Mouse (Mus musculus) lung, embryonic 16.5 days (tissue): ENCODE measurements at regions not wholly inside any gene's neighbourhood (a gene's known extent, or its start where the extent isn't known, plus 50 kb on each side); places are given as distances from the start of the nearest gene placed in this dataset.
A peak's percentile ranks its signal among the peaks of the same experiment; 100 is the strongest.

Experiments used
- ATAC-seq: fragments of 200-750 bp; cut with Nextera tagmentation; 2 replicates; pipeline ENCODE4 v1.8.0; 2017; ENCODE audit warnings: low read depth, mild to moderate bottlenecking, moderate library complexity
- H3K27ac ChIP-seq: fragments of 300-500 bp; sonication (generic); 2 replicates; pipeline ENCODE4 v1.5.1; 2014; ENCODE audit warnings: mild to moderate bottlenecking, control low read depth, low read length
- H3K27me3 ChIP-seq: fragments of 300-500 bp; sonication (generic); 2 replicates; pipeline ENCODE4 v1.6.1; 2014; ENCODE audit warnings: low read depth, low read length, mixed read lengths; ENCODE audit not compliant: control insufficient read depth, insufficient read depth
- H3K36me3 ChIP-seq: fragments of 300-500 bp; sonication (generic); 2 replicates; pipeline ENCODE4 v1.6.1; 2014; ENCODE audit warnings: low read length; ENCODE audit not compliant: control insufficient read depth, insufficient read depth
- H3K4me1 ChIP-seq: fragments of 300-500 bp; sonication (generic); replicated peaks from 2 replicates; pipeline ENCODE4 v1.6.1; 2014; ENCODE audit warnings: low read length, mixed read lengths; ENCODE audit not compliant: control insufficient read depth, insufficient read depth
- H3K4me2 ChIP-seq: fragments of 300-500 bp; sonication (generic); 2 replicates; pipeline ENCODE4 v1.6.1; 2014; ENCODE audit warnings: low read depth, low read length, control low read depth
- H3K4me3 ChIP-seq: fragments of 300-500 bp; sonication (generic); 2 replicates; pipeline ENCODE4 v1.5.1; 2014; ENCODE audit warnings: mild to moderate bottlenecking, low read length, control low read depth
- H3K9ac ChIP-seq: fragments of 300-500 bp; sonication (generic); 2 replicates; pipeline ENCODE4 v1.6.1; 2014; ENCODE audit warnings: low read length, control low read depth
- H3K9me3 ChIP-seq: fragments of 300-500 bp; sonication (generic); 2 replicates; pipeline ENCODE4 v1.6.1; 2016; ENCODE audit warnings: low read length; ENCODE audit not compliant: control insufficient read depth
- WGBS: fragments of 180-500 bp; shearing (Covaris S2); extraction: QIAGEN DNeasy Blood & Tissue Kit; methylation state at CpG from one replicate; pipeline ENCODE4 v1.1.7; 2014; 5-methylcytosine and 5-hydroxymethylcytosine counted together

DNA sequence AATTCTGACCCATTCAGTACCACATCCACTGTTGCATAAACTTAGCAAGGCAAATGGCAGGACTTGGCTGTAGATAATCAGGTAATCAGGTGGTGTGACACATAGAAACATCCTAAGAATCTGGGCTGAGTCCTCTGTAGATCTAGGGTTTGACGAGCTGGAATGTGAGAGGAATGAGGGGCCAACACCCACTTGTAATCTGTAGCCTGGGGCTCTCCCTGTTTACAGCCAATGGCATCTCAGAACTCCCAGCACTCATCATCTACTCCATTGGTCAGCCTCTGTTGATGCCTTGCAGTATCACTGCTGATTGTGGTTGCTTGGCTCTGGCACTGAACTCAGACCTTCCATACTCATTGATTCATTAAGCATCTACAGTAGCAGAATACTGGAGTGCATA lies 460.7 kb downstream of the Tns1 start:
- no peaks in the 10 kb centered on the region; the same call in 1 of the 2 replicates for H3K4me1 ChIP-seq
- H3K9ac ChIP-seq, result no peak overlapping the region
- H3K36me3 ChIP-seq, result no peaks in the 10 kb centered on the region
- H3K4me3 ChIP-seq, result no peak overlapping the region
- H3K4me2 ChIP-seq, result no peak overlapping the region
- WGBS, result 42% methylated on average over 1 of the region's 1 CpGs
- ATAC-seq, result no peak
- no peak overlapping the region for H3K27ac ChIP-seq
- H3K27me3 ChIP-seq, result no peaks in the 10 kb centered on the region
- H3K9me3 ChIP-seq, result no peaks in the 10 kb centered on the region

DNA sequence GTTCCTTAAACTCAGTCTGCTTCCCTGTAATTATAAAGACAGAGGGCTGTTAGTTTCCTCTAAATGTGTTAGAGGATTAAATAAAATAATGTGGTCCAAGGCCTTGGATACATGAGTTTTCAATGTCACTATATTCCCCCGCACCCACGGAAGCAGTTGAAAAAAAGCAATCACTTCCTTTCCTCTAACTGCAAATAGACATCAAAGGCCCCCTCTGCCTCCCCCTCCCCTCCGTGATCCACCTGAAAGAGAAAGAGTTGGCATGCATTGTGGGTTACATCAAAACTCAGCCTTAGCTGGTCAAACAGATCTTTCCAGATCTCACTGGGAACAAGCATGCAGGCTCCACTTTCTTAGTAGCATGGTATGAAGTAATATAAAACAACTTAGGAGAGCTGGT lies 479.2 kb downstream of the Tns1 start:
- Histone ChIP-seq H3K27me3 (no peaks in the 10 kb centered on the region), H3K27ac (no peak overlapping the region), H3K36me3 (no peaks in the 10 kb centered on the region), H3K4me2 (no peak overlapping the region), H3K9me3 (no peaks in the 10 kb centered on the region), H3K9ac (no peak overlapping the region), H3K4me3 (no peak overlapping the region), H3K4me1 (peaks cover 9% of the 10 kb centered on the region)
- 51% methylated on average over 3 of the region's 3 CpGs for WGBS
- ATAC-seq, result no peak

DNA sequence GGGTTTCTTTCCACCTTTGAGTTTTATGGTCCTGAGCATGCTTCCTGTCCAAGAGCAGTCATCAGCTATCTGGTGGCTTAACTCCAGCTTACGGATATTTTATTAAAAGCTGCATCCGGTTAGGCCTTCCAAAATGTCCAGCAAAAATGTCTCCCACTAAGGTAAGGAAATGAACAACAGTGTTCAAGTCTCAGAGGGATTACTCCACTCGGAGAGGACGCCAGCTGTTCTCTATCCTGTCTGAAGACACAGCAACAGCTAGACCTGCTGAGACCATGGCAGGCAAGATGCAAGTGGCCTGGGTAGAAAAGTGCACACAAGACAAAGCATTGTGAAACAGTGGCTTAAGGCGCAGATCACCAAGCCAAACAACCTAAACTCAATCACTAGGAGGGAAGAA lies 479.9 kb downstream of the Tns1 start:
- no peaks in the 10 kb centered on the region for H3K27me3 ChIP-seq
- WGBS, result 61% methylated on average over 5 of the region's 5 CpGs
- H3K9ac ChIP-seq, result no peak overlapping the region
- no peaks in the 10 kb centered on the region for H3K36me3 ChIP-seq
- H3K4me1 ChIP-seq, result peaks cover 9% of the 10 kb centered on the region
- H3K9me3 ChIP-seq, result no peaks in the 10 kb centered on the region
- no peak overlapping the region for H3K4me3 ChIP-seq
- H3K4me2 ChIP-seq, result no peak overlapping the region
- H3K27ac ChIP-seq, result no peak overlapping the region
- no peak for ATAC-seq

DNA sequence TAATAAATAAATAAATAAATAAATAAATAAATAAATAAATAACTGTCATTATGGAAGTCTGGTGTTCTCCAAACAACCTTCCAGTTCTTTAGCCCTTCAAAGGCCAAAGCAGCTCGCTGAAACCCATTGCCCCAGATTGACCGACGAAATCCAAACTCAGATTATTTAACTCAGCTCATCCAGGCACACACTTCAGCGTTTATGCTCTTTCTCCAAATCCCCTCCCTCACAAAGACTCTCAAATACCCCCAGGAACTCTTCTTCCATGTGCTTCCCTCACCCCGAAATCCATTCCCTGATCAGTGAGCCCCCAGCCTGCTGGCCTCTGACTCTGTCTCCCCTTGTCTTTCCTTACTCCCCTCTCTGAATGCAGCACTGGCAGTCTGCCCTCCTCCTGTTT lies 480.8 kb downstream of the Tns1 start:
- no peaks in the 10 kb centered on the region for H3K27me3 ChIP-seq
- no peak for ATAC-seq
- no peaks in the 10 kb centered on the region for H3K36me3 ChIP-seq
- H3K9ac ChIP-seq, result no peak overlapping the region
- WGBS, result 74% methylated on average over 5 of the region's 5 CpGs
- peaks cover 9% of the 10 kb centered on the region for H3K4me1 ChIP-seq
- H3K9me3 ChIP-seq, result no peaks in the 10 kb centered on the region
- H3K4me3 ChIP-seq, result no peak overlapping the region
- H3K27ac ChIP-seq, result no peak overlapping the region
- no peak overlapping the region for H3K4me2 ChIP-seq

DNA sequence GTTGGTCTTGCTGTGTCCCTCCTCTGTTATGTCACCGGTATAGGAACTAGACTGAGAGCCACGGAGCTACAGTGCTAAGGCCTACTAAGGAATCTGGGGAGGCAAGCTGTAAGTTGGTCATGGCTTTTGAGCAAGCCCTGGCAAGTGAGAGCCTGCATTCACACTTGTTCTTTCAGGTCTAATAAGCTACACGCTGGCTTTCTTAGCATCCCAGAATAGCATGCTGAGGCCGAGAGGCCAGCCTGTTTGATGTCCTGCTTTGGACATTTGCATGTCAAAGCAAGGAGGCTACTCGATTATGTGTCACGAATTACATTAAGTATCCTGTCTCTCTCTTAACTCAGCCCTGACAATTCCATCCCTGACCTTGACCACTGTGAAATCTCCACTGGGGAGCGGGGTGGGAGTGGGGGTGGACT lies 481.5 kb downstream of the Tns1 start:
- Histone ChIP-seq H3K27me3 (no peaks in the 10 kb centered on the region), H3K36me3 (no peaks in the 10 kb centered on the region), H3K27ac (no peak overlapping the region), H3K9me3 (no peaks in the 10 kb centered on the region), H3K4me3 (no peak overlapping the region), H3K4me1 (peaks cover 9% of the 10 kb centered on the region), H3K4me2 (no peak overlapping the region), H3K9ac (no peak overlapping the region)
- WGBS, result 54% methylated on average over 7 of the region's 7 CpGs
- ATAC-seq, result no peak

DNA sequence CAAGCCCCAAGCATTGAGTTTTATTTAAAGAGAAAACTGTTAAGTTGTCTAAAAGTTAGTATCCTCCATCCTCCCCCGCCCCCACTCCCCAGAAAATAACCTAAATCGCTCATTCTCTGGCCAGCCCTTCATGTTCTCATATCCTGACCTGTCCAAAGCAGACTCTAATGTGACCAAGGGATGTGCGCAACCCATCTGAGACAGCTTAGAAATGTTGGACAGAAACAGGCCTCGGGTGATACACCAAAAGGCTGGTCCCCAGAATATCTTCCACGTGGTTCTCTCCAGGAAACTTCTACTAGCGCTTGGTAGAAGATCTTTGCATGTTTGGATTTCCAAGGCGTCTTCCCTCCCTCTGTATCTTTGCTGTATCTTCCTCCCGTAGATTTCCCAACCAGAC lies 482.8 kb downstream of the Tns1 start:
- Histone ChIP-seq H3K9ac (no peak overlapping the region), H3K9me3 (no peaks in the 10 kb centered on the region), H3K36me3 (no peaks in the 10 kb centered on the region), H3K4me1 (peaks cover 9% of the 10 kb centered on the region), H3K27ac (no peak overlapping the region), H3K4me2 (no peak overlapping the region), H3K4me3 (no peak overlapping the region), H3K27me3 (no peaks in the 10 kb centered on the region)
- ATAC-seq, result no peak
- WGBS, result 88% methylated on average over 8 of the region's 8 CpGs

DNA sequence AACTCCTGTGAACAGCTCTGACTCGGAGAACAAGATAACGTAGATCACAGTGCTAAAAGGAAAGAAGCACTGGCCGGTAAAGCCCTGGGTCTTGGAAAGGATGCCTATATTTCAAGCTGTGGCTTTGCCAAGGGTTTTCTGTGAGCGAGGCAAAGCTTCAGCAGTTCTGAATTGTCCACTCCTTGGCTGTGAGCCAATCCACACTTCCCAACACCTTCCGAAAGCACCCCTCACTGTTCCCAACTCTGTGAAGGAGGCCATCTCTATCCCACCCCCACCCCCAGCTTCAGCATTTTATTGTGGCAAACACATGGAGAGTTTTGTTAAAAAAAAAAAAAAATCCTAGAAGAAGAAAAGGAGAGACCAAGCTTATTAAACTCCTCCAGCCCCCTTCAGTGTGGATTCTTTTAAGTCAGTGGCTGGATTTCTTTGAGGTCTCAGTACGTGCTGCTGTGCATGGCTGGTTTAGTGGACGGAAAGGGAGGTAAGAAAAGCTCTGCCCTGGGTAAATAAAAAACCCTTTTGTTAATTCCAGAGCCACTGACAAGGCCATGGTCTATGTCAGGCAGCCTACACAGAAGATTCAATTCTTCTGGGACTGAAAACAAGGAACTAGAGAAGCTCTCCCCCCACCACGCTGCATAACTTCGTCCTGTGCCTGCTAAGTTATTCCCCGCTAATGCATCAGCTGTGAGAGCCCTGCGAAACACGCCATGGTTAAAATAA lies 483.4 kb downstream of the Tns1 start:
- peak overlapping the region; percentile 34 for H3K4me2 ChIP-seq
- H3K36me3 ChIP-seq, result no peaks in the 10 kb centered on the region
- no peak overlapping the region for H3K9ac ChIP-seq
- no peaks in the 10 kb centered on the region for H3K27me3 ChIP-seq
- 37% methylated on average over 12 of the region's 12 CpGs for WGBS
- no peaks in the 10 kb centered on the region for H3K9me3 ChIP-seq
- ATAC-seq, result peak; percentile 35; the same call in 1 of the 2 replicates
- peaks cover 9% of the 10 kb centered on the region for H3K4me1 ChIP-seq
- H3K4me3 ChIP-seq, result no peak overlapping the region
- peak overlapping the region; percentile 11; the same call in 1 of the 2 replicates for H3K27ac ChIP-seq

DNA sequence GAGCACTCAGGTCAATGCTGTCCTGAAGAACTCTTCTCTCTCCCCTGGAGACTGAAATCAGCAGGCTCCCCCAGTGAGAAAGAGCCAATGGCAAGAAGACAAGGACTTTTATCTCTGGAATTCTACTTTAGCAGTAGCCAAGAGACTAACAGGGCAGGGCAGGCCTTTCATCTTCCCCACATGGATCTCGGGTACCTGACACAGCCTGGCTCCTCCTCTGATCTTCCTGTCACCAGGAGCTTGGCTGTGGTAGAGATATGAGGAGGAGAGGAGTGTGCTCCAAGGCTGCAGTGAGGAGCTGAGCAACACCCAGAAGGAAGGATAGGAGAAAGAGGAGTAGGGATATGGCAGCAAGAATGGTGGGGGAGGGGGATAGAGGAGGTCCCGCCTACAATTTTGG lies 488.5 kb downstream of the Tns1 start:
- WGBS, result 26% methylated on average over 2 of the region's 2 CpGs
- peak; percentile 34; the same call in 1 of the 2 replicates for ATAC-seq
- no peaks in the 10 kb centered on the region for H3K27me3 ChIP-seq
- H3K9ac ChIP-seq, result no peak overlapping the region
- no peaks in the 10 kb centered on the region for H3K36me3 ChIP-seq
- H3K4me1 ChIP-seq, result peaks cover 3% of the 10 kb centered on the region
- no peak overlapping the region for H3K4me3 ChIP-seq
- no peak overlapping the region for H3K4me2 ChIP-seq
- H3K27ac ChIP-seq, result no peak overlapping the region
- no peaks in the 10 kb centered on the region for H3K9me3 ChIP-seq

DNA sequence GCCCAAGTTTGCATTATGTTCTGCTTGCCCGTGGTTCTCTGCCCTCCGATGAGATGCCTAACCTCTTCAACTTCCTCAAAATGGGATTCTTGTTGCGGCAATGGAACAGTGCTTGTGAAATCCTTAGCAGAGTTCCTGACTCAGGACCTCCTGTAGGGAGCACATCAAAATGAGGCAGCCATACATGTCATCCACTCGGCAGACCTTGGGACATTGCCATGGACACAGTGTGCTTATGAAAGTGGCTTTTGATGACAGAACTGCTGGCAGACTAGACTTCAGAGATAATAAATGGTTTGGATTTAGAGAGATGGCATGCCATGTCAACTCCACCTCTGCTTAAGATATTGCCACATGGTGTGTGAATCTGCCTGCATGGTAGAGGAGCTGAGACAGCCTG lies 489.4 kb downstream of the Tns1 start:
- no peaks in the 10 kb centered on the region for H3K9me3 ChIP-seq
- H3K4me3 ChIP-seq, result no peak overlapping the region
- no peak overlapping the region for H3K4me2 ChIP-seq
- H3K36me3 ChIP-seq, result no peaks in the 10 kb centered on the region
- H3K4me1 ChIP-seq, result peaks cover 3% of the 10 kb centered on the region
- H3K27ac ChIP-seq, result no peak overlapping the region
- H3K9ac ChIP-seq, result no peak overlapping the region
- H3K27me3 ChIP-seq, result no peaks in the 10 kb centered on the region
- ATAC-seq, result no peak
- 81% methylated on average over 4 of the region's 4 CpGs for WGBS

DNA sequence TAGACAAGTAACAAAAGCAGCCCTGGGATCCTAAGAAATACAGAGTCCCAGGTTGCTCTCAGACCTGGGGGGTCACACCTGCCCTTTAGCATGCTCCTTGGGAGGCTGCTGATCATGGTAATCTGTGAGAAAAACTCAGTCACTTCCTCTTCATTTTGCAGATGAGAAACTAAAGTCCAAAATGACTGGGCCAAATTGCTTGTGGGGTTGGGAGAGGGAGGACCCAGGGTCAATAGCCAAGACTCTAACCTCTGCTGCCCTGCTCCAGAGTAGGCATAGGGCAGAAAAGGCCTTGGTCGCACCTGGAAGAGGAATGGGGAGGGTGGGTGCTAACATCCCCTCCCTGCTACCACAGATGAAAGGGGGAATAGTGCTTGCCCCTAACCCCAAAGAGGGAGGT lies 491.2 kb downstream of the Tns1 start:
- no peaks in the 10 kb centered on the region for H3K9me3 ChIP-seq
- no peaks in the 10 kb centered on the region for H3K36me3 ChIP-seq
- peaks cover 3% of the 10 kb centered on the region for H3K4me1 ChIP-seq
- H3K27ac ChIP-seq, result no peak overlapping the region
- no peak overlapping the region for H3K4me3 ChIP-seq
- no peaks in the 10 kb centered on the region for H3K27me3 ChIP-seq
- no peak overlapping the region for H3K4me2 ChIP-seq
- ATAC-seq, result no peak
- 76% methylated on average over 1 of the region's 1 CpGs for WGBS
- H3K9ac ChIP-seq, result no peak overlapping the region
